In genomic region chrX:38514556-38514955, GRCm38 (mm10) we compare ENCODE assay signal across 8 mouse cellular contexts. TPM values are rescaled to one million over a fixed set of nuclear protein-coding genes. Genes with fewer than 3 reads are reported as not detected.
DNase-seq lines count a peak whose midpoint lies in the region; ATAC-seq and TF ChIP-seq lines count a peak whose summit lies in the region.

No protein-coding gene starts in this region.

- TF ChIP-seq EP300 in stomach, postnatal 0 days (optimal IDR thresholded peaks at IDR 0.05) = no peak

- 0 out of 2 replicates have a peak, but pooled peaks have one; percentile 28 for TF ChIP-seq CTCF in liver, adult 2 months (IDR thresholded peaks at IDR 0.05; ENCODE audit: low read depth, low read length)
- peak; percentile 79 for TF ChIP-seq CTCF in stomach, postnatal 0 days (IDR thresholded peaks at IDR 0.05; ENCODE audit: low read depth)

- no peak overlapping the region for H3K4me3 ChIP-seq in forebrain, embryonic 14.5 days (ENCODE audit: low read depth, low read length)
- H3K4me3 ChIP-seq in forebrain, embryonic 16.5 days (replicated peaks; ENCODE audit: low read length) = no peak overlapping the region
- no peak overlapping the region for H3K4me3 ChIP-seq in liver, adult 2 months (ENCODE audit: insufficient read depth, low read depth, low read length)
- H3K4me3 ChIP-seq in liver, embryonic 11.5 days (ENCODE audit: low read depth, low read length) = no peak overlapping the region
- no peak overlapping the region for H3K4me3 ChIP-seq in liver, embryonic 13.5 days (replicated peaks)
- no peak overlapping the region for H3K4me3 ChIP-seq in stomach, postnatal 0 days (ENCODE audit: low read depth, low read length)

- no peaks in the 10 kb centered on the region for H3K36me3 ChIP-seq in forebrain, embryonic 14.5 days (ENCODE audit: control insufficient read depth, insufficient read depth, low read length)
- no peaks in the 10 kb centered on the region for H3K36me3 ChIP-seq in forebrain, embryonic 16.5 days (ENCODE audit: control insufficient read depth, insufficient read depth)
- no peaks in the 10 kb centered on the region for H3K36me3 ChIP-seq in liver, adult 2 months (ENCODE audit: control insufficient read depth, insufficient read depth, low read length)
- H3K36me3 ChIP-seq in liver, embryonic 11.5 days (ENCODE audit: control insufficient read depth, insufficient read depth, low read length) = no peaks in the 10 kb centered on the region
- H3K36me3 ChIP-seq in liver, embryonic 13.5 days = no peaks in the 10 kb centered on the region
- H3K36me3 ChIP-seq in stomach, postnatal 0 days (ENCODE audit: control insufficient read depth, insufficient read depth, low read length) = no peaks in the 10 kb centered on the region

- TF ChIP-seq POLR2A in liver, adult 2 months (IDR thresholded peaks at IDR 0.05; ENCODE audit: extremely low read depth, insufficient read depth, low read length) = no peak

- H3K27ac ChIP-seq in forebrain, embryonic 14.5 days (ENCODE audit: low read depth, low read length) = no peak overlapping the region
- no peak overlapping the region for H3K27ac ChIP-seq in forebrain, embryonic 16.5 days (ENCODE audit: low read length)
- H3K27ac ChIP-seq in liver, adult 2 months (replicated peaks; ENCODE audit: insufficient read depth, low read depth, low read length) = no peak overlapping the region
- no peak overlapping the region for H3K27ac ChIP-seq in liver, embryonic 11.5 days (ENCODE audit: low read depth, low read length)
- H3K27ac ChIP-seq in liver, embryonic 13.5 days = no peak overlapping the region
- no peak overlapping the region for H3K27ac ChIP-seq in stomach, postnatal 0 days (replicated peaks)

- whole genome bisulfite sequencing in forebrain, embryonic 14.5 days = 7% methylated on average over 7 of the region's 7 CpGs
- WGBS in forebrain, embryonic 16.5 days = under 1% methylated on average over 7 of the region's 7 CpGs
- 0% methylated on average over 7 of the region's 7 CpGs for WGBS in liver, adult 2 months
- 3% methylated on average over 7 of the region's 7 CpGs for WGBS in liver, embryonic 11.5 days
- WGBS in liver, embryonic 13.5 days (ENCODE audit: insufficient replicate concordance) = under 1% methylated on average over 7 of the region's 7 CpGs
- WGBS in stomach, postnatal 0 days = 2% methylated on average over 7 of the region's 7 CpGs

- no peak overlapping the region for H3K9ac ChIP-seq in forebrain, embryonic 14.5 days (ENCODE audit: low read length)
- no peak overlapping the region for H3K9ac ChIP-seq in forebrain, embryonic 16.5 days (replicated peaks; ENCODE audit: low read depth, low read length)
- no peak overlapping the region for H3K9ac ChIP-seq in liver, adult 2 months (ENCODE audit: low read depth, low read length)
- H3K9ac ChIP-seq in liver, embryonic 11.5 days (ENCODE audit: low read depth, low read length) = no peak overlapping the region
- H3K9ac ChIP-seq in liver, embryonic 13.5 days = no peak overlapping the region
- no peak overlapping the region for H3K9ac ChIP-seq in stomach, postnatal 0 days (ENCODE audit: low read length)

- H3K4me2 ChIP-seq in forebrain, embryonic 14.5 days (ENCODE audit: low read length) = no peak overlapping the region
- H3K4me2 ChIP-seq in forebrain, embryonic 16.5 days (ENCODE audit: low read length) = no peak overlapping the region
- H3K4me2 ChIP-seq in liver, embryonic 11.5 days = no peak overlapping the region
- H3K4me2 ChIP-seq in liver, embryonic 13.5 days = no peak overlapping the region
- H3K4me2 ChIP-seq in stomach, postnatal 0 days (replicated peaks; ENCODE audit: low read depth) = no peak overlapping the region

- H3K27me3 ChIP-seq in forebrain, embryonic 14.5 days (replicated peaks; ENCODE audit: control insufficient read depth, insufficient read depth, low read length) = no peaks in the 10 kb centered on the region
- no peaks in the 10 kb centered on the region for H3K27me3 ChIP-seq in forebrain, embryonic 16.5 days (replicated peaks; ENCODE audit: control insufficient read depth, insufficient read depth, low read length)
- H3K27me3 ChIP-seq in liver, adult 2 months (ENCODE audit: control insufficient read depth, insufficient read depth, low read length) = no peaks in the 10 kb centered on the region
- no peaks in the 10 kb centered on the region for H3K27me3 ChIP-seq in liver, embryonic 11.5 days (replicated peaks; ENCODE audit: control insufficient read depth, insufficient read depth, low read length)
- H3K27me3 ChIP-seq in liver, embryonic 13.5 days = no peaks in the 10 kb centered on the region
- H3K27me3 ChIP-seq in stomach, postnatal 0 days (ENCODE audit: control insufficient read depth, insufficient read depth, low read length) = no peaks in the 10 kb centered on the region

- peak; percentile 65 for DNase-seq in forebrain, embryonic 14.5 days (ENCODE audit: low spot score)
- DNase-seq in liver, adult 2 months (ENCODE audit: extremely low read depth, low read depth, low spot score) = peak; percentile 17
- no peak for DNase-seq in liver, embryonic 11.5 days (ENCODE audit: low spot score)
- peak; percentile 38 for DNase-seq in adrenal gland, postnatal 10 days
- DNase-seq in embryo, embryonic 9.5 days (ENCODE audit: extremely low spot score) = peak; percentile 7
- peak; percentile 2 for DNase-seq in liver, embryonic 13.5 days
- peak; percentile 27 for DNase-seq in stomach, postnatal 0 days (ENCODE audit: low spot score)

- ATAC-seq in forebrain, embryonic 14.5 days = no peak; the same call in 1 of the 2 replicates
- no peak for ATAC-seq in forebrain, embryonic 16.5 days
- ATAC-seq in liver, embryonic 11.5 days (replicated peaks; ENCODE audit: low FRiP score) = no peak
- no peak for ATAC-seq in liver, embryonic 13.5 days (ENCODE audit: low read depth)
- no peak for ATAC-seq in stomach, postnatal 0 days (ENCODE audit: low FRiP score, low TSS enrichment)

- H3K4me1 ChIP-seq in forebrain, embryonic 14.5 days (ENCODE audit: control insufficient read depth, insufficient read depth, low read length) = no peaks in the 10 kb centered on the region
- H3K4me1 ChIP-seq in forebrain, embryonic 16.5 days (replicated peaks; ENCODE audit: control insufficient read depth, insufficient read depth, low read length) = no peaks in the 10 kb centered on the region
- H3K4me1 ChIP-seq in liver, adult 2 months (ENCODE audit: control insufficient read depth, insufficient read depth, low read length) = no peaks in the 10 kb centered on the region
- H3K4me1 ChIP-seq in liver, embryonic 11.5 days (replicated peaks; ENCODE audit: control insufficient read depth, insufficient read depth, low read length) = no peaks in the 10 kb centered on the region
- no peaks in the 10 kb centered on the region for H3K4me1 ChIP-seq in liver, embryonic 13.5 days (replicated peaks)
- H3K4me1 ChIP-seq in stomach, postnatal 0 days (replicated peaks; ENCODE audit: control insufficient read depth, insufficient read depth) = no peaks in the 10 kb centered on the region

- H3K9me3 ChIP-seq in forebrain, embryonic 14.5 days (replicated peaks; ENCODE audit: control insufficient read depth, low read length) = no peaks in the 10 kb centered on the region
- no peaks in the 10 kb centered on the region for H3K9me3 ChIP-seq in forebrain, embryonic 16.5 days (ENCODE audit: control insufficient read depth, low read length)
- H3K9me3 ChIP-seq in liver, embryonic 11.5 days (ENCODE audit: control insufficient read depth, low read length) = no peaks in the 10 kb centered on the region
- H3K9me3 ChIP-seq in liver, embryonic 13.5 days (replicated peaks) = no peaks in the 10 kb centered on the region
- H3K9me3 ChIP-seq in stomach, postnatal 0 days (ENCODE audit: control insufficient read depth, low read length) = no peaks in the 10 kb centered on the region

- H3K79me2 ChIP-seq in liver, adult 2 months (ENCODE audit: control insufficient read depth, insufficient read depth, low read length) = no peaks in the 10 kb centered on the region

RNA-seq across cellular contexts. Expression of gene Lamp2, which starts 58.3 kb away (rescaled TPM):
- 65.7 and 68.6 TPM in 2 replicates for polyA plus RNA-seq in forebrain, embryonic 14.5 days (2014; fragmentation: Nextera tagmentation; extraction: Ambion mirVana)
- 46.7 and 55.4 TPM in 2 replicates for polyA plus RNA-seq in forebrain, embryonic 16.5 days (2015; fragmentation: Nextera tagmentation; extraction: Ambion mirVana)
- 414 and 458 TPM in 2 replicates for total RNA-seq in liver, adult 2 months (2014; rRNA removed)
- 203 and 230 TPM in 2 replicates for polyA plus RNA-seq in liver, adult 2 months (2012; rRNA removed)
- 76.0 and 81.4 TPM in 2 replicates for polyA plus RNA-seq in liver, embryonic 11.5 days (2014; fragmentation: Nextera tagmentation; extraction: Ambion mirVana)
- total RNA-seq in adrenal gland, postnatal 10 days (2021) = 100 to 1,000 TPM; 166 to 197 TPM
- polyA plus RNA-seq in liver, embryonic 13.5 days (2015; fragmentation: Nextera tagmentation; extraction: Ambion mirVana) = 46.9 and 62.9 TPM in 2 replicates
- polyA plus RNA-seq in stomach, postnatal 0 days (2015; fragmentation: Nextera tagmentation; extraction: Ambion mirVana) = 131 and 147 TPM in 2 replicates
